Mouse (Mus musculus): ENCODE measurements around the gene H2-Q4.
"Not testable (repeated sequence)": the region's sequence is repeated elsewhere in the genome, so short reads cannot be mapped to it uniquely, and the experiment has no call there.

Gene H2-Q4

DNA sequence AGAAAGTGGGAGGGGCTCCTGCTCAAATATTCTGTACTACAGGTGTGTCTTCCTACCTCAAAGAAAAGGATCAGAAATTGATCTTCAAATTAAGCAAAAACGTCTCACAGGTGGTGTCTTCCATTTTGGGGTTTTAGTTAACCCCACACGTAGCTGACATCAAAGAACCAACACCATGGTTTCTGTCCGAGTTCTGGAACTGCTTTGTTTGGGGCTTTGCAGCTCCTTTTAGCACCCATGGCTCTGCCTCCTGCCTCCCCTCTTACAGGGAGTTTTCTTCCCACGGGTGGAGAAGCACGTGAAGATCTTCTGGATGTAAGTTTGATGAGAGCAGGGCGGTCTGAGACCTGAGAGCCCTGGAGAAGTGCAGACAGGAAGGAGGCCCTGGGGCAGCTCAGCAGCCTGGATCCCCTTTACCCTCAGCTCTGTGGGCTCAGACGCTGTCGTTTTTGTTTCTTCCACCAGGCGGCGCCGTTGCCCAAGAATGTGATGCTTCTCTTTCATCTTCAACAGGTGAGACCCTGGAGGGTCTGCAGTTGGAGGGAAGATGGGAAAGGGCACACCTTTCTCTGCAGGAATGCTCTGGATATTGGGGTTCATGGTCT, 40.9 kb downstream of the H2-Q4 start:
- DNase-seq (ENCODE audit: extremely low spot score), result peak; percentile 47

DNA sequence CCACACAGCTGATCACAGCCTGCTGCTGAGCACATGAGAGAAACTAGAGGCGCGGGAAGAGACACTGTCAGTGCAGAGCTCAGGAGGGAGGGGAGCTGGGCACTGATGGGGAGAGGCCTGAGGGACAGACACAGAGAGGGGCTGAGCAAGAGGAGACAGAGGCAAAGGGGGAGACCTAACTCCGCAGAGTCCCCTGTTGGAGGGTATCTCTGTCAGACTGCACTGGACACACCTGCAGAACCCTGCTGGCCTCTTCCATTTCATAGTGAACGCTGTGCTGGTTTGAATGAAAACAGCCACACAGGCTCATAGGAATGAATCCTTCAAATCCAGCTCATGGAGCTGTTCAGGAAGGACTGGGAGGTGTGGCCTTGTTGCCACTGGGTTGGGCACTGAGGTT, 41.9 kb downstream of the H2-Q4 start:
- DNase-seq (ENCODE audit: extremely low spot score), result not testable (repeated sequence)

DNA sequence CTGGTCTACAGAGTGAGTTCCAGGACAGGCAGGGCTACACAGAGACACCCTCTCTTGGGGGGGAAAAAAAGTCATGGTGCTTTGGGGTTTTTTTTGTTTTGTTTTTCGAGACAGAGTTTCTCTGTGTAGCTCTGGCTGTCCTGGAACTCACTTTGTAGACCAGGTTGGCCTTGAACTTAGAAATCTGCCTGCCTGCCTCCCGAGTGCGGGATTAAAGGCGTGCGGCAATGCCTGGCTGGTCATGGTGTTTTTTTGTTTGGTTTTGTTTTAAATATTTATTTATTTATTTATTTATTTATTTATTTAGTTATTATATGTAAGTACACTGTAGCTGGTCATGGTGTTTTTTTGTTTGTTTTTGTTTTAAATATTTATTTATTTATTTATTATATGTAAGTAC, 42.9 kb downstream of the H2-Q4 start:
- not testable (repeated sequence) for DNase-seq (ENCODE audit: extremely low spot score)

DNA sequence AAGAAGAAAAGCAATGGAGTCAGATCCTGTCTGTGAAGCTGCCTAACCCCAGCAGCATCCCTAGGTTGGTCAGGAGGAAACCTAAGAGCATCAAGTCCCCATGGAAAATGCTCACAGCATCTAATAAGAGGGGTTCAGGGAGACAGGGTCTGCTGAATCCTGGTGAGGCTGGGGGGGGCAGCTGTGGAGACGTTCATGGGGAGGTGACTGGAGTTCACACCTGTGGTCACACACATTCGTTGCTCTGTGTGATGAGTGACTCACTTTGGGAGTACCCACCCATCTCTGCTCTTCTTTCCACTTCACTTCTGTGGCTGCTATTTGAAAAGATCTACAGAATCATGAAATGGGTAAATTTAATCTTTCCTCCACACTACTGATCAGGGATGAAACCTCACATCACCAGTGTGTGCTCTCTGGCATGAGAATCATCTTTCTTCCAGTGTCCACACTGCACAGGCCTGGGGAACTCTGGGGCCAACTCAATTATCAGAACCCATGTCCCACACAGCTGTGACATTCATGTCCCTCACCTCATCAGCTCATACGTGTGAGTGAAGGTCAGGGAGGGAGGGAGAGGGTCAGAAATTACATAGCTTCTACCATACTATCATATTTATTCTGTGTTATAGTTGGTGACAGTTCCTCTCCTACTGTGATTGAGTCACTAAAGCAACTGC, 43.9 kb downstream of the H2-Q4 start:
- not testable (repeated sequence) for DNase-seq (ENCODE audit: extremely low spot score)

DNA sequence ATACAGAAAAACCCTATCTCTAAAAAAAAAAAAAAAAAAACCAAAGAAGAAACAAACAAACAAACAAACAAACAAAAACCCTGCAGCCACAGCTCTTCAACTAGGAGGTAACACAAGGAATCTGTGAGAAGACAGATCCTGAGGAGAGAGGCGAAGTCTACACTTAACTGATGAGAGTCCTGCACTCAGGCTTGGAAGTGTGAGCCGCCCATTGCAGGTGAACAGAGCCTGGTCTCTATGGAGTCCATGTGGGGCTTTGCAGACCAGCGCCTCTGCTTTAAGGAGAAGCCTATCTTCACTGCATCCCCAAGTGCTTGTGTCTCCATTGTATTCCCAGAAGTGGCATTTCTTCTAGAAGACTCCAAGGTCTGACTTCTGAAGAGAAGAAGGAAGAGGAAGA, 44.7 kb downstream of the H2-Q4 start:
- not testable (repeated sequence) for DNase-seq (ENCODE audit: extremely low spot score)

DNA sequence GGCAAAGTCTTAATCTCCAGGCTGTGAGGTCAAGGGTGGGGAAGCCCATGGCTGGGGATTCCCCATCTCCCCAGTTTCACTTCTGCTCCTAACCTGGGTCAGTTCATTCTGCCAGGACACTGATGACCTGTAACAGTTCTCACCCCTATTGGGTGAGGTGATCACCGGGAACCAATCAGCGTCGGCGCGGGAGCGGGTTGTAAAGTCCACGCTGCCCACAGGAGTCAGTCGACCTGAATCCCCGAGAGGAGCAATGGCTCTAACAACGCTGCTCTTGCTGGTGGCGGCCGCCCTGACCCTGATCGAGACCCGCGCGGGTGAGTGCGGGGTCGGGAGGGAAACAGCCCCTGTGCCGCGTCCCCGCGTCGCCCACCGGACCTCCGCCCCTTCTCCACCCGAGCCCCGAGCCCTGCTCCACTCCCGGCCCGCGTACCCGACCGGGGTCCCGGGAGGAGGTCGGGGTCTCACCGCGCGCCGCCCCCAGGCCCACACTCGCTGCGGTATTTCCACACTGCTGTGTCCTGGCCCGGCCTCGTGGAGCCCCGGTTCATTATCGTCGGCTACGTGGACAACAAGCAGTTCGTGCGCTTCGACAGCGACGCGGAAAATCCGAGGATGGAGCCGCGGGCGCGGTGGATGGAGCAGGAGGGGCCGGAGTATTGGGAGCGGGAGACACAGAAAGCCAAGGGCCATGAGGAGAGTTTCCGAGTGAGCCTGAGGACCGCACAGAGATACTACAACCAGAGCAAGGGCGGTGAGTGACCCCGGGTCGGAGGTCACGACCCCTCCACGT, 45.4 kb downstream of the H2-Q4 start, which contains the start of gene H2-Q6:
Gene H2-Q6, plus strand, starts transcription at position 227 of the 793 bp plus-strand sequence.
- peak; percentile 63 for DNase-seq (ENCODE audit: extremely low spot score)

DNA sequence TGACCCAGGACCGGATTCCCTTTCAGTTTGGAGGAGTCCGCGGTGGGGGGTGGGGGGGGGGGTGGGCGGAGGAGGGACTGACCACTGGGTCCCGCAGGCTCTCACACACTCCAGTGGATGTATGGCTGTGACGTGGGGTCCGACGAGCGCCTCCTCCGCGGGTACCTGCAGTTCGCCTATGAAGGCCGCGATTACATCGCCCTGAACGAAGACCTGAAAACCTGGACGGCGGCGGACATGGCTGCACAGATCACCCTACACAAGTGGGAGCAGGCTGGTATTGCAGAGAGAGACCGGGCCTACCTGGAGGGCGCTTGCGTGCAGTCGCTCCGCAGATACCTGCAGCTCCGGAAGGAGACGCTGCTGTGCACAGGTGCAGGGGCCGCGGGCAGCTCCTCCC, 46.1 kb downstream of the H2-Q4 start:
- peak; percentile 32 for DNase-seq (ENCODE audit: extremely low spot score)

DNA sequence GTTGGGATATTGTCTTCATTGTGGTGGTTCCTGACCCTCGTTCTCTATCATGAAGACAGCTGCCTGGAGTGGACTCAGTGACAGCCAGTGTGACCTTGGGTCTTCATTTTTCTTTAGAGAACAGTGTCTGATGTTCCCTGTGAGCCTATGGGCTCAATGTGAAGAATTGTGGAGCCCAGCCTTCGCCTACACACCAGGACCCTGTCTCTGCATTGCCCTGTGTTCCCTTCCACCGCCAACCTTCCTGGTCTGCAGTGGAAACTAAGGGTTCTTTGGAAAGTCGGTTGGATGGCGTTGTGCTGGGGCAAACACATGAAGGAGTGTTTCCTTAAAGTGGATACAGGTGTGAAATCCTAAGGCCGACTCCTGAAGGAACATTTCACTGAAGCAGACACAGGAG, 49.5 kb downstream of the H2-Q4 start:
- DNase-seq (ENCODE audit: extremely low spot score), result not testable (repeated sequence)

DNA sequence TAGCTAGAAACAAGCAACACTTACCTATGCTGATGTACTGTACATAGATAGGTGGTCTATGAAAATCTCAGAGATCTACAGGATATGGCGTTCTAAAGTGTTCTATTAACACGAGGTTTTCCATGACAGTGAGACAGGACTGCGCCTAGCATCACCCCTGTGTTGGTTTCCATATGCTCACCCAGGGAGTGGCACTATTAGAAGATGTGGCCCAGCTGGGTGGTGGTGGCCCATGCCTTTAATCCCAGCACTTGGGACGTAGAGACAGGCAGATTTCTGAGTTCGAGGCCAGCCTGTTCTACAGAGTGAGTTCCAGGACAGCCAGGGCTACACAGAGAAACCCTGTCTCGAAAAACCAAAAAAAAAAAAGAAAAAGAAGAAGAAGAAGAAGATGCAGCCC, 51.3 kb downstream of the H2-Q4 start:
- not testable (repeated sequence) for DNase-seq (ENCODE audit: extremely low spot score)

DNA sequence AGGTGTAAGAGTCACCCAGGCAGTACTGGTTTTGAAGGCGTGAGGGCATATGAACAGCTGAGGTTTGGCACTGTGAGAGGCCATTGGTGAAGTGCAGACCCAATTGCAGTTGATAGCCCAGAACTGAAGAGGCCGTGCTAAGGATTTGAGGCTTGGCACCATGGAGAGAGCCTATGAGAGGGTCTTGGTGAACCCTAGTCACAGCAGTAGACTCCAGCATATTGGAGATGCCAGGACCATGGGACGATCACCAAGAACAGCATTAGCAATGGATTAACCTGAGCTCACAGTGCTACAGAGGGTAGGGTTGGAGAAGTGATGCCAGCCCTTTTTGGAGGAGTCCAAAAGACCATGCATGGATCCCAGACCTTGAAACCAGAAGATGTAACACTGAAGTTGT, 52.8 kb downstream of the H2-Q4 start:
- not testable (repeated sequence) for DNase-seq (ENCODE audit: extremely low spot score)

DNA sequence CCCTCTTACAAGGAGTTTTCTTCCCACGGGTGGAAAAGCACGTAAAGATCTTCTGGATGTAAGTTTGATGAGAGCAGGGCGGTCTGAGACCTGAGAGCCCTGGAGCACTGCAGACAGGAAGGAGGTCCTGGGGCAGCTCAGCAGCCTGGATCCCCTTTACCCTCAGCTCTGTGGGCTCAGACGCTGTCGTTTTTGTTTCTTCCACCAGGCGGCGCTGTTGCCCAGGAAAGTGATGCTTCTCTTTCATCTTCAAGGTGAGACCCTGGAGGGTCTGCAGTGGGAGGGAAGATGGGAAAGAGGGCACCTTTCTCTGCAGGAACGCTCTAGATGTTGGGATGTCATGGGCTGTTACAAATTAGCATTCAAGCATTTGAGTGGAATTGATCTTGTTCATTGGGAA, 55.4 kb downstream of the H2-Q4 start:
- peak; percentile 71 for DNase-seq (ENCODE audit: extremely low spot score)

Data from embryo, embryonic 9.5 days (tissue).